ENCODE assay signal across 26 mouse cellular contexts in the genomic region with DNA sequence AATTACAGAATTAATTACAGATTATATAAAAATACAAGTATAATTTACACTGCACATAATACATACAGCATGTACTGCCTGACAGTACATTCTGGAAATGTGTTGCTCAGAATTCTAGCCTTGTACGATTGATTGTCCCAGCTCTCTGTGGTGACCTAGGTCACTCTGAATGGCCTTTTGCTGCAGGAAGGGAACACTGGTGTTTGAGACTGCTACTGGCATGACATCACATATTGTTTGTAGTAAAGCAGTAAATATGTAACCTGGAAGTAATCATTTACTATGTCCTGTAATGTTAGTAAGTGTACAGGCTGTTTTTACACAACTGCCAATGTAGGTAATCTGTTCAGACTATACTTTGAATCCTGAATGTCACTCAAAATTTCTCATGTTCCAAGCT.
"Had no signal": no experiment of that assay in that cellular context is flagged by ENCODE, and none has a peak within 500 bp of the region (broad histone marks: within the 10 kb centered on the region; RNA-seq: fewer than 3 reads in every experiment).

No protein-coding gene starts in this region.

- H3K36me3 ChIP-seq: heart, embryonic 10.5 days; heart, embryonic 12.5 days; hindbrain, embryonic 10.5 days; hindbrain, embryonic 12.5 days; intestine, embryonic 15.5 days; limb, embryonic 13.5 days; limb, embryonic 15.5 days had no signal

- ATAC-seq: hindbrain, embryonic 16.5 days; inflammation-experienced regulatory T-cells, adult 6 months; intestine, embryonic 15.5 days; intestine, postnatal 0 days had no signal

- H3K4me1 ChIP-seq: heart, embryonic 10.5 days; heart, embryonic 12.5 days; hindbrain, embryonic 10.5 days; hindbrain, embryonic 12.5 days; intestine, embryonic 15.5 days; limb, embryonic 13.5 days; limb, embryonic 15.5 days had no signal

- H3K9me3 ChIP-seq: heart, embryonic 10.5 days; heart, embryonic 12.5 days; hindbrain, embryonic 10.5 days; hindbrain, embryonic 12.5 days; intestine, embryonic 15.5 days; limb, embryonic 13.5 days; limb, embryonic 15.5 days had no signal

- H3K9ac ChIP-seq: heart, embryonic 12.5 days; hindbrain, embryonic 12.5 days; hindbrain, embryonic 14.5 days; intestine, embryonic 15.5 days; limb, embryonic 13.5 days; limb, embryonic 15.5 days had no signal

- H3K4me2 ChIP-seq: heart, embryonic 12.5 days; hindbrain, embryonic 12.5 days; hindbrain, embryonic 14.5 days; intestine, embryonic 15.5 days; limb, embryonic 13.5 days; limb, embryonic 15.5 days had no signal

- DNase-seq: gastrocnemius, adult 2 months; gastrocnemius, postnatal 10 days; gastrocnemius, postnatal 25 days; heart, adult 18-20 months; heart, postnatal 10 days; heart, postnatal 4 days; kidney, adult 18-20 months; kidney, adult 8-10 months; kidney, postnatal 10 days; kidney, postnatal 25 days; kidney, postnatal 4 days; layer of hippocampus, adult 9-11 months; layer of hippocampus, postnatal 36 days; left cerebral cortex, postnatal 4 days had no signal

- H3K27me3 ChIP-seq: heart, embryonic 12.5 days; hindbrain, embryonic 12.5 days; intestine, embryonic 15.5 days; limb, embryonic 13.5 days; limb, embryonic 15.5 days had no signal

- H3K4me3 ChIP-seq: gastrocnemius, adult 2 months; heart, embryonic 10.5 days; heart, embryonic 12.5 days; hindbrain, embryonic 10.5 days; hindbrain, embryonic 12.5 days; intestine, embryonic 15.5 days; layer of hippocampus, adult 2 months; limb, embryonic 13.5 days; limb, embryonic 15.5 days had no signal

- H3K27ac ChIP-seq: gastrocnemius, adult 2 months; heart, embryonic 10.5 days; hindbrain, embryonic 10.5 days; hindbrain, embryonic 12.5 days; hindbrain, embryonic 14.5 days; intestine, embryonic 15.5 days; layer of hippocampus, adult 2 months; limb, embryonic 13.5 days; limb, embryonic 15.5 days had no signal
